Mouse (Mus musculus) adrenal gland, postnatal 36 days (tissue): ENCODE measurements at regions not wholly inside any gene's neighbourhood (a gene's known extent, or its start where the extent isn't known, plus 50 kb on each side); places are given as distances from the start of the nearest gene placed in this dataset.
A peak's percentile ranks its signal among the peaks of the same experiment; 100 is the strongest.

Experiments used
- DNase-seq, 2 experiments: peaks; one replicate each; pipeline ENCODE4 v3.0.0; 2021; ENCODE audit warnings: mixed read lengths in 1 of 2

- no peak for DNase-seq
Observed at GRCm38 (mm10) chr1:23207843-23208242, 105.8 kb upstream of the 4933415F23Rik start.

GRCm38 (mm10) chr1:23207024-23207423, 105.0 kb upstream of the 4933415F23Rik start:
- DNase-seq = no peak

GRCm38 (mm10) chr1:23202511-23203435, 100.7 kb upstream of the 4933415F23Rik start:
- DNase-seq = no peak

GRCm38 (mm10) chr1:23200460-23200859, 98.4 kb upstream of the 4933415F23Rik start:
- DNase-seq = no peak

- no peak for DNase-seq
Observed at GRCm38 (mm10) chr1:23190316-23191005, 88.4 kb upstream of the 4933415F23Rik start.

- DNase-seq = no peak
Observed at GRCm38 (mm10) chr1:23189790-23190189, 87.7 kb upstream of the 4933415F23Rik start.

- DNase-seq = no peak
Observed at GRCm38 (mm10) chr1:23188216-23188615, 86.2 kb upstream of the 4933415F23Rik start.

- DNase-seq = no peak
Observed at GRCm38 (mm10) chr1:23187446-23188206, 85.6 kb upstream of the 4933415F23Rik start.

- DNase-seq = no peak
Observed at GRCm38 (mm10) chr1:23184728-23185127, 82.7 kb upstream of the 4933415F23Rik start.

GRCm38 (mm10) chr1:23182541-23182940, 80.5 kb upstream of the 4933415F23Rik start:
- no peak for DNase-seq

- no peak for DNase-seq
Observed at GRCm38 (mm10) chr1:23178335-23178974, 76.4 kb upstream of the 4933415F23Rik start.

- DNase-seq = no peak
Observed at GRCm38 (mm10) chr1:23174022-23174421, 72.0 kb upstream of the 4933415F23Rik start.

GRCm38 (mm10) chr1:23173054-23173802, 71.2 kb upstream of the 4933415F23Rik start:
- peak; percentile 14 to 30 for DNase-seq

GRCm38 (mm10) chr1:23171336-23171735, 69.3 kb upstream of the 4933415F23Rik start:
- DNase-seq = no peak

GRCm38 (mm10) chr1:23170711-23171110, 68.7 kb upstream of the 4933415F23Rik start:
- peak in 1 of 2 experiments; percentile 10 for DNase-seq

GRCm38 (mm10) chr1:23168504-23168903, 66.5 kb upstream of the 4933415F23Rik start:
- peak in 1 of 2 experiments; percentile 4 for DNase-seq

GRCm38 (mm10) chr1:23163371-23163935, 61.4 kb upstream of the 4933415F23Rik start:
- no peak for DNase-seq

- no peak for DNase-seq
Observed at GRCm38 (mm10) chr1:23162766-23163165, 60.7 kb upstream of the 4933415F23Rik start.
